Mouse (Mus musculus) lung, postnatal 25 days (tissue): ENCODE data around the gene Olfr883.

Experiments
- DNase-seq: peaks from one replicate; pipeline ENCODE4 v3.0.0; 2022; ENCODE audit warnings: low spot score

Gene Olfr883

GRCm38 (mm10) chr9:38025508-38025907, at the start of gene Olfr883:
TSS of gene Olfr883 (plus strand) at chr9:38025808.
- no peak for DNase-seq

GRCm38 (mm10) chr9:37991525-37991924, 34.1 kb upstream of the Olfr883 start, which contains the start of gene Olfr881:
TSS of gene Olfr881 (plus strand) at chr9:37991825.
- no peak for DNase-seq

GRCm38 (mm10) chr9:37998581-37999204, 26.9 kb upstream of the Olfr883 start:
- DNase-seq = no peak

GRCm38 (mm10) chr9:38000021-38000420, 25.6 kb upstream of the Olfr883 start:
- DNase-seq = no peak

DNA sequence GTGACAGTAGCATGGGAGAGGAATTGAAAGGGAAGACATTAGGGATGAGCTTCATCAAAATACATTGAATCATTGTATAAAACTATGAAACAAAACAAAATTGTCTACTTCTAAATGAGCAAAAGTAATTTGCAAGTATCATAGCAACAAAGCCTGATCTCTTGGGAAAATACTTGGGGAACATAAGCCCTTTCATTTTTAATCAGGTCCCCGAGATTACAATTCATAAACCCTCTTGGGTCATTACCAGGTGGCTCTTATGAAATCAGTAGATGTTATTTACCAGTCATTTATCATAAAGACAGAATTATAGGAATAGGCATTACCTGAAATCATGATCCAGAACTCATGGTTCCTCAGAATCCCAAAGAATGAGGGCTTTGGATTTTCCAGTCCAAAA, 20.6 kb downstream of the Olfr883 start, which contains the start of gene Olfr884:
Olfr884 (plus strand) TSS at position 301 of the 400 bp plus-strand sequence.
- DNase-seq = no peak

- no peak for DNase-seq
Measured at GRCm38 (mm10) chr9:38061022-38061421, 35.4 kb downstream of the Olfr883 start, which contains the start of gene Olfr885. TSS of gene Olfr885 (plus strand) at chr9:38061322.
